Mouse (Mus musculus): ENCODE data around the gene Gucy2f. TPM values are rescaled to one million over a fixed set of nuclear protein-coding genes. Genes with fewer than 3 reads are reported as not detected.

Gucy2f gene
- total RNA-seq, 2 experiments from 2014 or later = not detected

Other genes starting within 250 kb of the Gucy2f start
- gene Nxt2, start 29.8 kb upstream of the Gucy2f start, total RNA-seq (2021) = 1 to 10 TPM; 5.9 to 6.0 TPM
- gene Kcne1l, start 109.4 kb upstream of the Gucy2f start, total RNA-seq (2021) = 1 to 10 TPM; 1.3 to 2.0 TPM
- 10 to 100 TPM; 15.6 to 16.0 TPM for gene Acsl4, start 193.6 kb upstream of the Gucy2f start, total RNA-seq (2021)

Measured in heart, postnatal 10 days (tissue).